Mouse (Mus musculus): Measurements from ENCODE around the gene Chrna1.

Gene Chrna1

DNA sequence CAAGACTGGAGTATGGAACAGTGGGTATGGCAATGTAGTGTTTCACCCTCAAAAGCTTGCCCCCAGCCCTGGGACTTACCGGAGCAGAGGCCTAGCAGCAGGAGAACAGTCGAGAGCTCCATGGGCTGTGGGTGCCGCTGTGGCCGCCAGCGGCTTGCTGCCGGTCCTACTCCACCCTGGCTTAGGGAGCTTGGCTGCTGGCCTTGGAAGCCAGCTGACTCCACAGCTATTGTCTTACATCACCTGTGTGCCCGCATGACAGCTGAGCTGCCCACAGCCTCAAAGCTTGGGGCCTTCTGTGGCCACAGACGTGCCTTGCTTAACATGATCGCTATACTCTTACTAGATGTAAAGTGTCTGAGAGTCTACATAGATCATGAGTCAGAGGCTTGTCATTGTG lies at the start of gene Chrna1:
TSS of gene Chrna1 (minus strand) at position 173 of the 400 bp plus-strand sequence.
- DNase-seq (ENCODE audit: low read depth, low spot score): no peak

DNA sequence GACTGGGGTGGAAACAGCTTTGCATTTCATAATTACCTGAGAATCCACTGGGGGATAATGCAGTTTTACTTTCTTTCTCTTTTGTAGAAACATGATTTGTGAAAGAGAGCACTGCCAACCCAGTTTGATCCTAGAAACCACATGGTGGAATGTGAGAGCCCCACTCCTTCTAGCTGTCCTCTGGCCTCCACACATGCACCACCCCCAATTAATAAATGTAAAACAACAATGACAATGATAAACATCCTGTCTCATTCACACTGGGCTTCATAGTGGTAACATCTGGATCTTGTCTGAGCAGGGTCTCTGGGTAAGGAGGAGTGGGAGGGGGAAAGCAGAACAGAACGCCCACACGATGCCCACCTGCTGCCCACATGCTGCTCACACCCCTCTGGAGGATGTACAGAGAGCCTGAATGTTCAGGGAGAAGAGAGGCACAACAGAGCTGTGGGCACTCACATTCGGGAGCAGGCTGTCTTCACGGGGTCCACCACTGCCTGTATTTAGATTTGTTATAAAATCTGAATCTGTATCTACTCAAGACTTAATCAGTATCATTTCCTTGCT lies 38.4 kb upstream of the Chrna1 start:
- no peak for DNase-seq (ENCODE audit: low read depth, low spot score)

DNA sequence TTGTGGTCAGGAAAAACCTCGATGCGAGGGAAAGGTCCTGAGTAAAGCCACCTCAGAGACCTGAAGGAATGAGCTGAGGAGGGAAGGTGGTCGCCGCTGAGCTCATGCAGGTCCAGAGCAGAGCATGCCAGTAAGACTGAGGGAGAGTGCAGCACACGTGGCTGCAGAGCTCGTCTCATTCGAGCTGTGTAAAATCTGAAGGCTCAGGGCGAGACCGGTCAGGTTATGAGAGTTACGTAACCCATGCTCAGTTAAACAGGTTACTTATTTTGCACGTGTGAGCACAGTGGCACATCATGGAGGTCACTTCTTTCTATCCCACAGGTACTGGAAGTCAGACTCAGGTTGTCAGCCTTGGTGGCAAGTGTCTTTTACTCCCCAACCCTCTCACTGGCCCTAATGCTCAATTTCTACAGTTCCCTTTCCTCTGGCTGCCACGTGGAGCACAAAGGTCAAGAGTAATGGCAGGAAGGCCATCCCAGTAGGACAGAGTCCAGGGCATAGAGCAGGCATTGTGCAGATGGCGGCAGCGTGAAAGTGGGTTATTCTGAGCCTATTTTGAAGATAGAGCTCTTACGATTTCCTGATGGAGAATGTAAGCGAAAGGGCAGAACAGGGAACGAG lies 36.4 kb upstream of the Chrna1 start:
- no peak for DNase-seq (ENCODE audit: low read depth, low spot score)

DNA sequence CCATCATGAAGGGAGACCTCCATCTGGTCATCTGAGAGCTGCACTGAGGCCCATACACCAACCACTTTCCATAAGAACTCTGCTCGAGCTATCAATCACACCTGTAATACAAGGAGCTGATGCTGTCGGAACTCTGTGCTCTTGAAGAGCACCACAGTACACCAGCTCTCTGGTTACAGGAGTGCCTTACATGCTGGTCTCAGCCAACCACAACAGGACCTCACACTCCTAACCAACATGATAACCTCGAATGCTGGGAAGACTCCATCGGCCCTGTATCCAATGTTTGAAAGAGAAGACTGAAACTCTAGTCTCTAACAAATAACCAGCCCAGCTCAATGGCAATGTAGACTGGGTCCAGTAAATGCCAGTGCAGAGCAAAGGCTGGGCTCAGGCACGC lies 35.3 kb upstream of the Chrna1 start:
- DNase-seq (ENCODE audit: low read depth, low spot score): no peak

DNA sequence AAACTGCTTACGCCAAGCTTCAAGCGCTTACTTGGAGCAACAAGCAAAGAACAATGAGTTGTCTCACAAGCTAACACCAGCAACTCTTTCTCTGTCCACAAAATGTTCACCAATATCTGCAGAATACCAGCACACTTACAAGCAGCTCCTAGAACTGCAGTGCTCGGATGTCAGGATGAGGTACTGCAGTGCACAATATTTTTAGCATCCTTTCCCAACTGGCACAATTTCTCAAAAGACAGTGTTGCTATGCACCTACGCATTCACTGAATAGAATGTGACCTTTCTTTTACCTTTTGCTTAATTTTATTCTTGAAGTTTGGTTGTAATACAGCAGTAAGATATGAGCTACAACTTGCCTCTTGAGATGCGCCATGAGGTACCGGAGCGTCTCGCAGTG lies 34.2 kb upstream of the Chrna1 start:
- no peak for DNase-seq (ENCODE audit: low read depth, low spot score)

DNA sequence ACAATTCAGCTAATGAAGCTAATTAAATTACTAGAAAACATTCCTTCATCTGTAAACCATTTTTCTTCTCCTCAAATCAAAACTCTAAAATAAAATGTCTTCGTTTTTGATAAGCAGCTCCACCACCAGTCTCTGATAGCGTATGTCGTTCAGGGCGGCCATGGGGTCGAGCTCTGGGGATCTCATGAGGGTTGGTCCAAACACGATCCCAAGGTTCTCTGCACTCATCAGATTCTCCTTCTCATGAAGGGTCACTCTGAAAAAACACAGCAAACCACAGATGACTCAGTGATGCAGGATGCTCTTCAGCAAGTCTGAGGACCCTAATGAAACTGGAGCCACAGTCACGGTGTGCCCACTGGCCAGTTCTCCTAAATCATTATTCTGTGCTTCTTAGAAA lies 32.8 kb upstream of the Chrna1 start:
- DNase-seq (ENCODE audit: low read depth, low spot score): no peak

DNA sequence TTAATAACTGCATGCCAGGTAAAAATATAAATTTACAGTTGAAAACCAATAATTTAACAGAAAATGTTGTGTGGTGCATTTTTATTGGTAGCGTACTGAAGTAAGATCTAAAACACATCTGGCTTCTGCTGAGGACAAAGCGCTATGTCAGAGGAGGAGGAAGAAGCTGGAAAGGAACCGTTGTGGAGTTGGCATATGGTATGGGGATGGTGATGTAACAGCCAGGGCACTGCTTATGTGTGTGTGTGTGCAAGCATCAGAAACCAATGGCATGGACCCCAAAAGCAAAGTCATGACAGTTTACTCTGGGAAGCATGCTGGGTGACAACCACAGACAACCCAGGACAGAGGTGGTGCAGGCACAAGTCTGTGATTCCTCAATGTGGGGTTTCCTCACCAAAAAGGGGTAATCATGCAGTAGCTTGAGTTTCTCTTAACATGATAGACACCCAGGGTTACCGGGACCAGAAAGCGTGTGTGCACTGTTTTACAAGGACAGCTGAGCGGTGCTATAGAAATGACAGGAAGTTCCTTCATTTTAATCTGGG lies 32.3 kb upstream of the Chrna1 start:
- no peak for DNase-seq (ENCODE audit: low read depth, low spot score)

DNA sequence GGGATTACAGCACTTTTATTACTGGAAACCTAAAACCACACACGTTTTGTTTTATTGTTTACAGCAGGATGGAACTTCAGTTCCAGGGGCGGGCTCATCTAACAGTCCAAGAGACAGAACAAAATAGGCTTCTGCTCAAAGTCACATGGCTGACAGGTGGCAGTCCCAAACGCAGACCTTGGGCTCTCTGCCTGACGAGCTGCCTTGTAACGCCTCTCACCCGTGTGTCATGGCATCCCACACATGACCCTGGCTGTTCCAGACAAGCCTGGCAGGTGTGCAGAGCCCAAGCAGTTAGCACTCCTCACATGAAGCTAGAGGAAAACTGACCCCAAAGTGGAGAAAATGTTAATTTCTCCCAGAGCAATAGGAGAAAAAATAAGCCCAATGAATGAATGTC lies 31.7 kb upstream of the Chrna1 start:
- no peak for DNase-seq (ENCODE audit: low read depth, low spot score)

DNA sequence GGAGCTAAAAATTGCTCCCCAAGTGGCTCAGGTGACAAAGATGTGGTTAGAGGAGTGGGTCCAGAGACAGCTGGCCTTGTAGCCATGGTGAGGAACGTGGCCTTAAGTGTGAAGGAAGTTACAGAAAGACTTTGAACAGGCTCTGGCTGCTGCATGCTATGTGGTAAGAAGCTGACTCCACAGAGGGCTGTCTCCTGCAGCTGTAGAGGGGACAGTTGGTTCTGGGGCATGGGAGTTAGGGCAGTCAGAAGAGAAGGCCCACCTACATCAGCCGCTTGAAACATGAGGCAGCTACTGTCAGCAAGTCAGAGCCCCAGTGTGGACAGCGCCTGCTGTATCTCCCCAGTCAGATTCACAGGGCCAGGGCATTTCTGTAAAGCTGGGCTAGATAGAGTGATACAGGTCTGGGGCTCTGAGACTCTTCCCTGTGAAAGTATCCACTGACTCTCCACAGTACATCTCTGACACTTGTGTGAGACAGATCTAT lies 29.6 kb upstream of the Chrna1 start:
- DNase-seq (ENCODE audit: low read depth, low spot score): no peak

DNA sequence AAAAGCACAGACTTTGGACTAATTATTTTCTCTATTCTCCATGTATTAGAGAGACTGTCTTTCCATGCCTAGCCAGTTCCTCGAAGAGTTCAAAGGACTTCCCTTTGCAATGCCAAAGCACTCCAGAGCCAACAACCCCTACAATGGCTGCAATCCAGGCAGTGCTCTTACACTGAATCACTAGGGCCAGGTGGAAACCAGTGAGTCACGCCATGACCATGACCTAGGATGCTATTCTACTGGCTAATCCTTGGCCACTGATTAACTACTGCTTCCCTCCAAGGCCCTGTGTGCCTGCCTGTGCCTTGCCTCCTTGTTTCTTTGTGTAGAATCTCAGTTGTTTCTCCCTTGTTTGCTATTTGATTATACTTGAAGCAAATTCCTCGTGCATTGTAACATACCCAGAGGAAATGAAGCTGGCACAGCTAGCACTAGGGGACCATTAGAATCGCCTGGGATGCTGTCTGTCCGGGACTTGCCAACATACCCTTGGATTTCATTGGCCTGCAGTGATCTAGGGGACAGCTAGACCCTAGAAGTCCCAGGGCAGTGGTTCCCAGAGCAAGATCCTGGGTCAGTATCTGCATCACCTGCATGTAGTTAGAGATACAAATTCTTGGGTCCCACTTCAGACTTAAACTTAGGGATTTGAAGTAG lies 29.1 kb upstream of the Chrna1 start:
- no peak for DNase-seq (ENCODE audit: low read depth, low spot score)

DNA sequence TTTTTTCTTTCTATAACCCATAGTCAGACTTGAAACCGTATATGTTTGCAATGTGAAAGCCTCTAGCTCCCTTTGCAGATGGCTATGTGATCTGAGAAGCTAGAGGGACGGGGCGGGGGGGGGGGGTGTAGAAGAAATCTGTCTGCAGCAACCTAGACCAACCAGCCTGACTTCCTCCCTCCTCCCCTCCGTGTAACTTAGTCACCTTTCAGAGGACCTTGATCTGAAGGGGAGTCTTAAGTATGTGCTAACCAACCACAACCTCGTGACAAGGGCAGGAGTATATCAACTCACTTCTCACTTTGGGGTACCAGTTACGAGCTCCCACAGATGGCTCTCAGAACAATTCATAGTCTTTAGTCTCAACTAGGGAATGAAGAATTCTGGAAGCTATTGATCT lies 28.3 kb upstream of the Chrna1 start:
- DNase-seq (ENCODE audit: low read depth, low spot score): no peak

DNA sequence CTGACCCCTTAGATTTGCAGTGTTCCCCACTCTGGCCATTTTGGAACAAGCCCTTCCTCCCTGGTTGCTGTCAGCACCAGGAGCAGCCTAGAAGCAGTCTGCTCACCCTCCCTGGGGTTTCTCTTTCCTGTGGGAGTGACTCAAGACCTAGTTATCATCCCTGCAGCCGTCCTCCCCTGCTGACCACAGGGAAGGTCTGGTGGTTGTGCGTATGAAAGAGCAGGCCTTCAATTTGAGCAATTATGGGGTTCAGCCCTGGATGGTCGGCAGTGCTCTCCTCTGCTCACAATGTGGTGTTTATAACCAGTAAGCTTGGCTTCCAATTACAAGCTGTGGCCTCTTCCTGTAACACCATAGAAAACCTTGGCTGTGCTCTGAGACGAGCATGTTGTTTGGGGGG lies 27.5 kb upstream of the Chrna1 start:
- DNase-seq (ENCODE audit: low read depth, low spot score): no peak

DNA sequence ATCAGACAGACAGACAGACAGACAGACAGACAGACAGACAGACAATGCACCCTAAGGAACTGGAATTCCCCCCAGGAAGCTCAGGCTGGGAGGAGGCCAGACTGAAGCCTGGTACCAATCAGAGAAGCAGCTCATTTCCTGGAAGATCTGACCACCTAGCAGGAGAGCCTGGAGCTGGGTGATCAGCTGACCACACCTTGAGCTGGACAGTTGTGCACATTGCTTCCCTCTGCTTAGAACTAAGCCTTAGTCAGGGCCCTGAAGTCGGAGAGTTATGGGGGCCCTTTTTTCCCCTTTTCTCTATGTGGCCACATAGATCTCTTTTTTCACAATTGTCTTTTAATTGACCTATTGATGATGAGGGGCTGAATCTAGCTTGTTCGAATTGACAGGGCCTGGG lies 27.0 kb upstream of the Chrna1 start:
- no peak for DNase-seq (ENCODE audit: low read depth, low spot score)

DNA sequence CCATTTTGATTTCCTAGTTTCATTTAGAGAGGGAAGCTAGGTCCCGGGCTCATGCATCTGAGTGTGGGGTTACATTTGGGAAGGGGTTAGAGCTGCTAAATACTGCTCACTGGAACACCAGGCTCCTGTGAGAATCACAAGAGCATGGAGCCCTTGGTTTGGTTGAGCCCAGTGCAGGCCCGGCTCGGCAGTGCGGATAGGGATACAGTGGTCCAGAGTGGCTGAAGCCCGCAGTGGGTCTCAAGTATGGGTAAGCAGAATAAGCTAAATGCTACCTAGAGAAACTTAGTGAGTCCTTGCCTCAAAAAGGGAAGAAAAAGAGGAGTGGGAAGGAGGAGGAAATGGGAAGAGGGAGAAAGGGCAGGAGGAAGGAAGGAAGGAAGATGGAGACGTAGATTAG lies 26.5 kb upstream of the Chrna1 start:
- no peak for DNase-seq (ENCODE audit: low read depth, low spot score)

DNA sequence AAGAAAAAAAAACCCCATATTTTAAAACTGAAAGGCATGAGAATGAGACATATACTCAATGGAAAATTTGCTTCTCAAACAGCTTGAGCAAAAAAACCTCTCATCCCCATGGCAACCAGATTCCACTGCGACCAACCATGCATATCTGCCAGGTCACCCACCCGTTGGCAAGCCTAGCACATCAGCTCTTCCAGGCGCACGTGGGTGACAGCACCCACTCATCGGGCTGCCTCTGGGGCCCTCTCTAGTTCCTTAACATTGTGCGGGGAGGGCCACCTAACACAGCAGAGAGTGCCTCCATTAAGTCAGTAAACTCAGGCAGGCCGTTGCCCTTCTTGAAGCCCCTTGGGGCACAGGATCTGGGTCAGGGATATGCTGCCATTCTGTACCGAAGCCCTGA lies 24.9 kb upstream of the Chrna1 start:
- no peak for DNase-seq (ENCODE audit: low read depth, low spot score)

DNA sequence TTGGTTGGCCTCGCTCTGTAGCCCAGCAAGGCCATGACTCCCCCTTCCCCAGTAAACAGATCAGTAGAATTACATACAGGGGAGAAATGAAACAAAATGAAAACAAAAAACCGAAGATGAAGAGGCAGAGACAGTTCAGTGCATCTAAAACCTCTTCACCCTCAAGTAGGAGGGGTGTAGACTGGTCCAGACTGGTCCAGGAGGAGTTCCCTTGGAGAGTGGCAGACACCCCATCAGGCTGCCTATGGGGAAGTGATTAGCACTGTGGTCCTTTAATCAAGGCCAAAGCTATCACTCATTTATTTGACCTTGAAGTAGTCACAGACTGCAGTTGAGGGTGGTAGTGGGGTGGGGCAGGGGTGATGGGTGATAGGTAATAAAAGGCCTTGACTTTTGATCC lies 24.4 kb upstream of the Chrna1 start:
- DNase-seq (ENCODE audit: low read depth, low spot score): no peak

DNA sequence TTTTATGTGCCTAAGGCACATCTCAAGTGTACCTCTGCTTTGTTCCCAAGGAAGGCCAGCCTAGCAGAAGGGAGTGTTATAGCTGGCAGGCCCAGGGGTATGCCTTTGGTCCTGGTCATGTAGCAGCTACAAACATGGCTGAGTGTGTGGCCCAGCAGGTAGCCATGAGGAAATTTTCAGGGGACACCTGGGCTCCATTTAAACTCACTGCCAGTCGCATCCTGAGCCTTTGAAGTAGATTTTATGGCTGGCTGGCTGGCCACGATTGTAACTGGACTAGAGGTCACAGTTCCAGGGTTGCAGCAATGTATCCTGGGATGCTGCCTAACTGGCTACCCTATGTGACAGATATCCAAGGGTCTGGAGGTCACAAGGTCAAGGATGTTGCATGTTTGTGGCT lies 20.5 kb upstream of the Chrna1 start:
- DNase-seq (ENCODE audit: low read depth, low spot score): no peak

DNA sequence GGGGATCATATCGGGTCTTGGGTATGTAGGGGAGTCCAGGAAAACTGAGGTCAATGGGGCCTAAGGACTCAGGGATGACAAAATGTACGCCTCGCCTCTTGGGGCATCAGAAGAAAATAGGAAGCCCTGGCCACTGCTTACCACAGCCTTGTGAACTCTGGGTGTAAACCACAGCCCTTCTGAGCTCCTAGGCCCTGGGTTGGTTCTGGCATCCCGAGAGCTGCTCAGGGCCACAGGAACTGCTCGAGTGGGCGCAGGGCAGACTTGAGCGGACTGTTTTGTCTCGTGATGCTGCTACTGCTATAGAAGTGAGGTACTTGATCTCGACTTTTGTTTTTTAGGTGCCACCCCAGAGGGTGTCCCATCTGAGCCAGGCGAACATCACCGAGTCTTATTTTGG lies 17.6 kb upstream of the Chrna1 start:
- no peak for DNase-seq (ENCODE audit: low read depth, low spot score)

DNA sequence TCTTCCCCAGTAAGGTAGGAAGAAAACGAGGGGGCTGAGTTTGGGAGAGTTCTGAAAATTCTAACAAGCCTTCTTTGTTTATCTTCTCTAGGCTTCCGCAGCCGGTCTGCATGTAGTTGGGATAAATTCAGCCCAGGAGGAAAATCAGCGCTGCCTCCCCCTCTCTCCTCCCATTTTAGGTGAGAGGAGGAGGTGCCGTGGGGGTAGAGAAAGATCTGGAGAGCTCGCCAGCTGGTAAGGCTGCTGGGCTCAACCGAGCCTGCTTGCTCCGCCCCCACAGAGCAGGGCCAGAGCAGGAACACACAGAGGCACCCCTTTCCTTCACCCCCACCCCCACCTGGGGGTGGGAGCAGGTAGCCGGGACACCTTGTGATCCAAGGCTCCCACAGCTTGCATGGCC lies 16.6 kb upstream of the Chrna1 start:
- no peak for DNase-seq (ENCODE audit: low read depth, low spot score)

DNA sequence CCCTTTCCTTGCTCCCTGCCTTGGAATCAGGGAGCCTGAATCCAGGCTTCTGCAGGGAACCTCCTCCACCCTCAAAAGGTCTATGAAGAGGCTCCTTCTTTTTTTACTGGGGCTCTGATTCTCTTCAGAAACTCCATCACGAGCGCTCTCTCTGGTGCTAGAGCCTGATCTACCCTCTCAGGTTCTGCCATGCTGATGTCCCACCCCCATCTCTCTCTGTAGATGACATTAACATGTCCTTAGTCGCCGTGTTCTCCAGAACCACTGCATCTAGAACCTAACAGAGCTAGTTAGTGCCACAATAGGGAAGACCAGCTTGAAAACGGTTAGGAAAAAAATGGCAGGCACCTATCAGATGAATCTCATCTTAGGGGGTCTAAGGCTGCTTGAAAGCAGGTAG lies 16.2 kb upstream of the Chrna1 start:
- DNase-seq (ENCODE audit: low read depth, low spot score): no peak

DNA sequence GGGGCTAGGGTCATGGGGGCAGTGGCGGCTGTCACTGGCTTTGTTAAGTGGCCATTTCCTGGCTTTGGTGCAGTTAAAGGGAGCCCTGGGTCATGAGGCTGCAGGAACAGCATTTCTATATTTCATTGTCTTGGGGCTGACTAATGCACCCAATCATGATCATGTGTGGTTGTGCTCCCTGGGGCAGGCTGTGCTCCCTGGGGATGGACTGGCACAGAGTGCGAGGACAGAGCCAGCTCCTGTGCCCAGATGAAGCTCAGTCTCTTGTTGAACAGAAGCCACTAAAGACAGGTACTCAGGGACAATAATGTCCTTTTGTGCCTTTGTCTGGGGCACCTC lies 12.9 kb upstream of the Chrna1 start:
- DNase-seq (ENCODE audit: low read depth, low spot score): no peak

DNA sequence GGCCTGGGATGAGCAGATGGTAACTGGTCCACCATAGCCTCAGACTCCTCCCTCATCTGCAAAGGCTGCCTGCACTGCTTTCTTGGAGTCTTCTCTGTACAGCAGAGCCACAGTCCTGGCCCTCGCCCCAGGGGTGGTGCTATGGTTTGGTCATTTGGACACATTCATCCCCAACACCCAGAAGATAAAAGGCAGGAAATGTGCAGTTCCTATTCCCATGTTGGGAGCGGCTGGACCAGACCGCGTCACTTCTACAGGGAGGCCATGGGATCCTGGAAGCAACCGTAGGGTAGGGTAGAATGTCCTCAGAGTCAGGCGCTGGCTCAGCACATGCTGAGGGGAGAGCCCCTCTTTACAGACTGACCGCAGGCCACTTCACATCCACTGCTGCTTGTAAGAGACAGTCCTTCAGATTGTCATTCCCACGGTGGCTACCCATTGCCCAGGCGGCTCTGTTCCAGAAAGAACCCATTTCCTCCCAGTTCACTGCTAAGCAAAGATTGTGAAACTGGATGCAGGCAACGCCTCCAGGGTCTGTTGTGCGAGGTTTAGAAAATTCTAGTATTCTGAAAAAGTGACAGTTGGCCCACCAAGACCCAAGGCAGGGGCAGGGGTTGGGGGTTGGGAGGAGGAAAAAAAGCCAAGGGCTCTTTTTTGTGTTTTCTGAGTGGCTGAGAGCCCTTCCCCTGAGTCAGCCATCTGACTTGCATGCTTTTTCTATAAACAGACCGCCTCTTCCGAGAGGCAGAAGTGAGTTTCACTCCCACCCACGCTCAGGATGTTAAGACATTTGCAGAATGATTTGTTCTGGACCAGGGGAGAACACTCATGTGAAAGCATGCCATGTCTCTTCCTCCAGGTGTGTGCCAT lies 12.3 kb upstream of the Chrna1 start:
- no peak for DNase-seq (ENCODE audit: low read depth, low spot score)

Measured in embryo, embryonic 11.5 days (tissue).